Mouse (Mus musculus) liver, adult 2 months (tissue): ENCODE data around the gene Hba-a1. TPM values are rescaled to one million over a fixed set of nuclear protein-coding genes. Genes with fewer than 3 reads are reported as not detected.
A peak's percentile ranks its signal among the peaks of the same experiment; 100 is the strongest.

Experiments used
- DNase-seq: peaks from one replicate; pipeline ENCODE4 v3.0.0-alpha.2; 2011; ENCODE audit warnings: low read depth, low spot score; ENCODE audit errors: extremely low read depth
- H3K27ac ChIP-seq: fragments of 200-500 bp; replicated peaks from 2 replicates; pipeline ENCODE4 v1.5.1; 2012; ENCODE audit warnings: low read depth, mild to moderate bottlenecking, control low read depth, inconsistent platforms, low read length; ENCODE audit not compliant: insufficient read depth
- H3K27me3 ChIP-seq: fragments of 200-500 bp; 2 replicates; pipeline ENCODE4 v1.6.1; 2012; ENCODE audit warnings: mild to moderate bottlenecking, moderate library complexity, low read length, inconsistent platforms; ENCODE audit not compliant: control insufficient read depth, insufficient read depth
- H3K36me3 ChIP-seq: fragments of 200-500 bp; 2 replicates; pipeline ENCODE4 v1.6.1; 2012; ENCODE audit warnings: low read length, inconsistent platforms; ENCODE audit not compliant: control insufficient read depth, insufficient read depth
- H3K4me1 ChIP-seq: fragments of 200-500 bp; 2 replicates; pipeline ENCODE4 v1.6.1; 2011; ENCODE audit warnings: low read length; ENCODE audit not compliant: control insufficient read depth, insufficient read depth
- H3K4me3 ChIP-seq: fragments of 200-500 bp; 2 replicates; pipeline ENCODE4 v1.5.1; 2011; ENCODE audit warnings: low read depth, mild to moderate bottlenecking, control low read depth, low read length, moderate library complexity; ENCODE audit not compliant: insufficient read depth
- H3K79me2 ChIP-seq: fragments of 200-500 bp; 2 replicates; pipeline ENCODE4 v1.6.1; 2012; ENCODE audit warnings: inconsistent platforms, mild to moderate bottlenecking, low read length, moderate library complexity; ENCODE audit not compliant: control insufficient read depth, insufficient read depth
- H3K9ac ChIP-seq: fragments of 200-500 bp; 2 replicates; pipeline ENCODE4 v1.6.1; 2012; ENCODE audit warnings: low read depth, mild to moderate bottlenecking, control low read depth, inconsistent platforms, low read length
- CTCF ChIP-seq: fragments of 200-500 bp; IDR thresholded peaks from 2 replicates; pipeline ENCODE4 v1.5.1; 2011; ENCODE audit warnings: low read depth, low read length, control low read depth
- POLR2A ChIP-seq: fragments of 200-500 bp; IDR thresholded peaks from 2 replicates; pipeline ENCODE4 v1.6.1; 2011; ENCODE audit warnings: low read length, control low read depth; ENCODE audit not compliant: insufficient read depth; ENCODE audit errors: extremely low read depth
- WGBS: fragments of 180-500 bp; shearing (Covaris S2); methylation state at CpG from one replicate; pipeline ENCODE4 v1.1.7; 2018; 5-methylcytosine and 5-hydroxymethylcytosine counted together
- polyA plus RNA-seq: library from polyadenylated mRNA; depleted of rRNA; stranded (reverse); fragments of >200 nt; gene quantifications from 2 replicates; pipeline ENCODE4 v1.2.3, GENCODE M21; 2012; rRNA removed
- total RNA-seq: library from RNA; depleted of rRNA; stranded (reverse); fragments of >200 nt; gene quantifications from 2 replicates; pipeline ENCODE4 v1.2.3, GENCODE M21; 2014; rRNA removed

Hba-a1 gene
- total and polyA plus RNA-seq, 2 experiments, result 146 to 696 TPM

GRCm38 (mm10) chr11:32320507-32321195 is 37.3 kb downstream of the Hba-a1 start:
- no peaks in the 10 kb centered on the region for H3K36me3 ChIP-seq
- DNase-seq, result no peak
- no peak overlapping the region for H3K9ac ChIP-seq
- no peaks in the 10 kb centered on the region for H3K4me1 ChIP-seq
- H3K79me2 ChIP-seq, result no peaks in the 10 kb centered on the region
- no peaks in the 10 kb centered on the region for H3K27me3 ChIP-seq
- H3K27ac ChIP-seq, result no peak overlapping the region
- no peak for TF ChIP-seq CTCF
- TF ChIP-seq POLR2A, result no peak
- no peak overlapping the region for H3K4me3 ChIP-seq
- 68% methylated on average over 11 of the region's 11 CpGs for WGBS

GRCm38 (mm10) chr11:32321196-32321565 is 37.9 kb downstream of the Hba-a1 start:
- Histone ChIP-seq H3K27me3 (no peaks in the 10 kb centered on the region), H3K9ac (no peak overlapping the region)

GRCm38 (mm10) chr11:32324609-32325008 is 41.3 kb downstream of the Hba-a1 start:
- no peaks in the 10 kb centered on the region for H3K27me3 ChIP-seq
- no peak overlapping the region for H3K27ac ChIP-seq
- H3K36me3 ChIP-seq, result no peaks in the 10 kb centered on the region
- peak; percentile 43 for DNase-seq
- 16% methylated on average over 15 of the region's 15 CpGs for WGBS
- no peaks in the 10 kb centered on the region for H3K4me1 ChIP-seq
- H3K9ac ChIP-seq, result 0 out of 2 replicates have a peak overlapping the region, but pooled peaks have one; percentile 16
- TF ChIP-seq POLR2A (no peak), CTCF (peak; percentile 95)
- peak overlapping the region; percentile 19; the same call in 1 of the 2 replicates for H3K4me3 ChIP-seq
- H3K79me2 ChIP-seq, result no peaks in the 10 kb centered on the region

More at GRCm38 (mm10) chr11:32321196-32321565, 37.9 kb downstream of the Hba-a1 start:
- WGBS, result 40% methylated on average over 8 of the region's 8 CpGs
- DNase-seq, result no peak
- Histone ChIP-seq H3K79me2 (no peaks in the 10 kb centered on the region), H3K27ac (no peak overlapping the region), H3K4me1 (no peaks in the 10 kb centered on the region), H3K4me3 (no peak overlapping the region), H3K36me3 (no peaks in the 10 kb centered on the region)
- no peak for TF ChIP-seq POLR2A
- TF ChIP-seq CTCF, result peak; percentile 75

GRCm38 (mm10) chr11:32331075-32331474 is 47.8 kb downstream of the Hba-a1 start:
- Histone ChIP-seq H3K79me2 (no peaks in the 10 kb centered on the region), H3K36me3 (no peaks in the 10 kb centered on the region), H3K4me1 (no peaks in the 10 kb centered on the region), H3K9ac (no peak overlapping the region), H3K27ac (no peak overlapping the region), H3K4me3 (no peak overlapping the region), H3K27me3 (no peaks in the 10 kb centered on the region)
- peak; percentile 39 for DNase-seq
- 56% methylated on average over 6 of the region's 6 CpGs for WGBS
- TF ChIP-seq POLR2A (no peak), CTCF (no peak)

- H3K4me1 ChIP-seq, result no peaks in the 10 kb centered on the region
- no peak overlapping the region for H3K4me3 ChIP-seq
- no peaks in the 10 kb centered on the region for H3K36me3 ChIP-seq
- DNase-seq, result no peak
- H3K27me3 ChIP-seq, result no peaks in the 10 kb centered on the region
- H3K9ac ChIP-seq, result no peak overlapping the region
- no peak overlapping the region for H3K27ac ChIP-seq
- no peaks in the 10 kb centered on the region for H3K79me2 ChIP-seq
- WGBS, result 67% methylated on average over 5 of the region's 5 CpGs
- no peak for TF ChIP-seq POLR2A
- TF ChIP-seq CTCF, result no peak
Measured at GRCm38 (mm10) chr11:32331861-32332260, 48.5 kb downstream of the Hba-a1 start.

- no peak for DNase-seq
- Histone ChIP-seq H3K4me3 (no peak overlapping the region), H3K27ac (no peak overlapping the region), H3K9ac (no peak overlapping the region), H3K27me3 (no peaks in the 10 kb centered on the region), H3K36me3 (no peaks in the 10 kb centered on the region), H3K79me2 (no peaks in the 10 kb centered on the region), H3K4me1 (no peaks in the 10 kb centered on the region)
- no peak for TF ChIP-seq POLR2A
- no peak for TF ChIP-seq CTCF
- 88% methylated on average over 2 of the region's 2 CpGs for WGBS
Measured at GRCm38 (mm10) chr11:32333235-32333634, 49.9 kb downstream of the Hba-a1 start.

Other genes with a start within 250 kb of the Hba-a1 start
- 0.20 TPM in 1 of 2 replicates, not detected in the other for gene Il9r, start 83.2 kb upstream of the Hba-a1 start, total RNA-seq
- 0.06 and 0.07 TPM in 2 replicates for gene Il9r, start 83.2 kb upstream of the Hba-a1 start, polyA plus RNA-seq
- 10.9 and 11.7 TPM in 2 replicates for gene Snrnp25, start 78.1 kb upstream of the Hba-a1 start, total RNA-seq
- 6.0 and 7.6 TPM in 2 replicates for gene Snrnp25, start 78.1 kb upstream of the Hba-a1 start, polyA plus RNA-seq
- 3.1 and 3.8 TPM in 2 replicates for gene Rhbdf1, start 61.2 kb upstream of the Hba-a1 start, total RNA-seq
- gene Rhbdf1, start 61.2 kb upstream of the Hba-a1 start, polyA plus RNA-seq, result 11.1 and 18.0 TPM in 2 replicates
- gene Mpg, start 57.0 kb upstream of the Hba-a1 start, total RNA-seq, result 9.0 and 10.3 TPM in 2 replicates
- gene Mpg, start 57.0 kb upstream of the Hba-a1 start, polyA plus RNA-seq, result 7.1 and 9.1 TPM in 2 replicates
- gene Nprl3, start 15.8 kb upstream of the Hba-a1 start, total RNA-seq, result 12.7 and 13.4 TPM in 2 replicates
- gene Nprl3, start 15.8 kb upstream of the Hba-a1 start, polyA plus RNA-seq, result 46.7 and 65.4 TPM in 2 replicates
- not detected in 2 replicates for gene Hba-x, start 7.1 kb upstream of the Hba-a1 start, total RNA-seq
- not detected in 2 replicates for gene Hba-x, start 7.1 kb upstream of the Hba-a1 start, polyA plus RNA-seq
- not detected in 2 replicates for gene Hbq1b, start 3.5 kb downstream of the Hba-a1 start, total RNA-seq
- gene Hbq1b, start 3.5 kb downstream of the Hba-a1 start, polyA plus RNA-seq, result not detected in 2 replicates
- gene Hba-a2, start 13.0 kb downstream of the Hba-a1 start, total RNA-seq, result 243 and 388 TPM in 2 replicates
- 604 and 869 TPM in 2 replicates for gene Hba-a2, start 13.0 kb downstream of the Hba-a1 start, polyA plus RNA-seq
- 0.46 and 0.60 TPM in 2 replicates for gene Hbq1a, start 16.6 kb downstream of the Hba-a1 start, total RNA-seq
- gene Hbq1a, start 16.6 kb downstream of the Hba-a1 start, polyA plus RNA-seq, result not detected in 2 replicates
- gene Sh3pxd2b, start 64.3 kb downstream of the Hba-a1 start, total RNA-seq, result 0.18 and 0.47 TPM in 2 replicates
- 0.23 and 0.24 TPM in 2 replicates for gene Sh3pxd2b, start 64.3 kb downstream of the Hba-a1 start, polyA plus RNA-seq
- 1.5 and 2.2 TPM in 2 replicates for gene Ubtd2, start 171.9 kb downstream of the Hba-a1 start, total RNA-seq
- 1.8 TPM in 2 replicates for gene Ubtd2, start 171.9 kb downstream of the Hba-a1 start, polyA plus RNA-seq
- 0.34 TPM in 1 of 2 replicates, not detected in the other for gene Efcab9, start 248.6 kb downstream of the Hba-a1 start, total RNA-seq
- gene Efcab9, start 248.6 kb downstream of the Hba-a1 start, polyA plus RNA-seq, result not detected in 2 replicates
- gene Stk10, start 249.8 kb downstream of the Hba-a1 start, total RNA-seq, result 2.0 and 2.5 TPM in 2 replicates
- 2.0 and 2.4 TPM in 2 replicates for gene Stk10, start 249.8 kb downstream of the Hba-a1 start, polyA plus RNA-seq